Mouse (Mus musculus) neural tube, embryonic 10.5 days (tissue): ENCODE measurements around the gene Rhot2.
"Not testable (repeated sequence)": the region's sequence is repeated elsewhere in the genome, so short reads cannot be mapped to it uniquely, and the experiment has no call there.

Source experiments
- DNase-seq: peaks from one replicate; pipeline ENCODE4 v3.0.0-alpha.2; 2017; ENCODE audit warnings: low spot score; ENCODE audit errors: extremely low spot score

Gene Rhot2

DNA sequence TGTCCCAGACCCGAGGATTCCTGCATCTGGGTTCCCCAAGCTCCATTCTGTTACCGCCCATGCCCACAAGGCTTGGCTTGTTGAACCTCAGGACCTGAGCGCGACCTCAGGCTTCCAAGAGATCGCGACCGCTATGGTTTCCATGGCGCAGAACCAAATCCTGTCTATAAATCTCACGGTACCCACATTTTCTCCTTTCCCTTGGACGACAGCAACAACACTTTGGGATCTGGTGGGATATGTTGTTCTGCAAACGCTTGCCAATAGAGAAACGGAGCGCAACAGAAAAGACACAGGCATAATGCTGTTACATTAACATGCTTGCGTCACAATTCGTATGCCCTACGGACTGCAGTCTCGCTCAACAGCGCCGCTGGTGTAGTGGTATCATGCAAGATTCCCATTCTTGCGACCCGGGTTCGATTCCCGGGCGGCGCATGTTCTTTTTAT is 30.1 kb upstream of the Rhot2 start, which contains the start of gene Mettl26:
Gene Mettl26, plus strand, starts transcription at position 354 of the 450 bp plus-strand sequence.
- peak; percentile 98 for DNase-seq

GRCm38 (mm10) chr17:25874148-25874720 is 29.6 kb upstream of the Rhot2 start:
- peak; percentile 23 for DNase-seq

- no peak for DNase-seq
Observed at GRCm38 (mm10) chr17:25873405-25874147, 28.9 kb upstream of the Rhot2 start.

DNA sequence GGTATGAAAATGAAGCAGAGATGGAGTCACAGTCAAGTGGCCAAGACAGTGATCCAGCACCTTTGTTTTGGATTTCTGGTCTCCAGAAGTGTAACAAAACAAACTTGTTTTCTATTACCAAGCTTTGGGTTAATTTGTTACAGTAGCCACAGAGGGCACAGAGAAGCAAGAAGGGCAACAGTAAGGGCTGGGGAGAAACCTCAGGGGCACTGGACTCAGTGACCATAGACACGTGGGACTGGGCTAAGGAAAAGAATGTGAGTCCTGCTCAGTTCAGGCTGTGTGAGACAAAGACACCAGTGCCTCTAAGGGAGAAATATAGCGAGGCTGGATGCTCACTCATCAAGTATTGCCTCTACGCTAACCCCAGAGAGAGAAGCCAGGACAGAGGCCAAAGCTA is 28.0 kb upstream of the Rhot2 start:
- no peak for DNase-seq

GRCm38 (mm10) chr17:25871566-25871965 is 26.9 kb upstream of the Rhot2 start:
- not testable (repeated sequence) for DNase-seq

DNA sequence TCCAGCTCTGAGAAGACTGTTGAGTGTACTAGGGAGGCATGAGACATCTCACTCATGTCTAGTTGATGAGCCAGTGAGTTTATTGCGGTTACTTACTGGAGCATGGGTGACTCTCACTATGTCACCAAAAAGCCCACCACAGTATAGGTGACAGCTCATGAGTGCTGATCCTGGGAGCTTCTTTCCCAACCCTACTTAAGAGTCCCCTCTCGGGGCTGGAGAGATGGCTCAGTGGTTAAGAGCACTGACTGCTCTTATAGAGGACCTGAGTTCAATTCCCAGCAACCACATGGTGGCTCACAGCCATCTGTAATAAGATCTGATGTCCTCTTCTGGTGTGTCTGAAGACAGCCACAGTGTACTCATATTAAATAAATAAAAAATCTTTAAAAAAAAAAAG is 25.3 kb upstream of the Rhot2 start:
- DNase-seq, result no peak

- DNase-seq, result no peak
Observed at GRCm38 (mm10) chr17:25869498-25869897, 24.8 kb upstream of the Rhot2 start.

- no peak for DNase-seq
Observed at GRCm38 (mm10) chr17:25868601-25869191, 24.0 kb upstream of the Rhot2 start, which contains the start of gene Mcrip2. Gene Mcrip2 (minus strand): TSS chr17:25868764.

DNA sequence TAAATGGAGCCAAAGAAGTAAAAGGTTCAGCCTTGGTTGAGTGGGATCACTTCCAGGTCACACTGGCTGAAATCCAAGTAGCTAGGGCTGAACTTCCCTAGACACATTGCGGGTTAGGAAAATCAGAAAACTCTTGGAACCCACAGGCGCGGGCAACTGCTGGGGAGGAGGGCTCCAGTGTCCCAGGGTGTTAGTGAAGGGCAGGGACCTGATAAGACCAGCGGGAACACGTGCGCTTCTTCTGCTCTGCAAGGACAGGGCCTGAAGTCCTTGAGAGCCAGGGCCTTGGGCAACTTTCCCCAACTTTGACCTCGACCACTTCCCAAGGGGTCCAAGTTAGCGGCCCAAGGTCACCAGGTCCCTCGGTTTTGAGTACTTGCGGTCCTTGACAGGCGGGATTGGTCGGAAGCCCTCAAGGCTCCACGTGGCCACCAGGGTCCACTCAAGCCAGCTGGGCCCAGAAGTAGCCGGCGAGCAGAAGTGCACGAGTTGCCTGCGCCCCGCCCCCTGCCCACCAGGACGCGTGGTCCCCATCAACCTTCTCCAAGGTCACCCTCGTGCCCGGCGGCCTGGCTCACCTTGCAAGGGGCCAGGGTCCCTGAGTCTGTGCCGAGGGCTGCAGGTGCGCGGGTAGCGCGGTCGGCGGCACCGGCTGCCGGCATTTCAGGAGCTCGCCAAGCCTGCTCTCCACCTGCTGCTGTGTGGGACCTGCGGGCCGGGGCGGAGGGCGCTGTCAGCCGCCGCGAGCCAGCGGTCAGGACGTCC is 23.4 kb upstream of the Rhot2 start:
- DNase-seq, result peak; percentile 82

DNA sequence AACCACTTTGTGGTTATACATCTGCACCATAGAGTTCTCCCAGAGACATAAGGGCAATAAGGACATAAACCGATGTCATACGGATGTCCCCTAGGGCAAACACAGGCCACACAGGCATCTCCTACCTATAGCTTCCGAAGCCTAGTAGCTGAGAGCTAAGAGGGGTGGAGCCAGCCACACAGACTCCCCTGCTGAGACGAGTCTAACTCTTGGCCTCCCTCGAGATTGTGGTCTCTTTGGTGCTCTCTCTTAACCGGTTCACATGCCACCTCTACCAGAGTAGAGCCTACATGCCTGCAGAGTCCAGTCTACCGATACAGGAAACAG is 22.8 kb upstream of the Rhot2 start:
- no peak for DNase-seq

DNA sequence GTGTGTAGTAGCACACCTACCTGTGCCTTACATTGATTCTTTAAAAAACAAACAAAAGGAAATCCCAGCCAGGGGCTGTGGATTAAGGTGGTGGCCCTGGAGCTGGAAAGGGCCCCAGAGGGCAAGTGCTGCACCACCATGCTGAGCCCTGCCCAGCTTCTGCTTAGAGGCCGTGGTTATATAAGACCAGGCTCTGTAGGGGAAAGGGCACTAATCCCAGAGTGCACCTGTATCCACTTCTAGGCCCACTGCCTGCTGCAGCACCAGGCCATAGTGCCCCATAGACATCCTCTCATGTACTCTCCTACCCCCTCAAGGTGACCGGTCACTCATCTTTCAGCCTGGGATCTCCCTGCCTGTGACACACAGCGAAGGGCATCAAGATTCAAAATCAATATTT is 21.5 kb upstream of the Rhot2 start:
- DNase-seq, result no peak

- no peak for DNase-seq
Observed at GRCm38 (mm10) chr17:25865288-25865687, 20.6 kb upstream of the Rhot2 start.

- no peak for DNase-seq
Observed at GRCm38 (mm10) chr17:25864311-25864710, 19.7 kb upstream of the Rhot2 start.

- DNase-seq, result no peak
Observed at GRCm38 (mm10) chr17:25863681-25864080, 19.0 kb upstream of the Rhot2 start.

- DNase-seq, result no peak
Observed at GRCm38 (mm10) chr17:25861704-25862612, 17.3 kb upstream of the Rhot2 start.

DNA sequence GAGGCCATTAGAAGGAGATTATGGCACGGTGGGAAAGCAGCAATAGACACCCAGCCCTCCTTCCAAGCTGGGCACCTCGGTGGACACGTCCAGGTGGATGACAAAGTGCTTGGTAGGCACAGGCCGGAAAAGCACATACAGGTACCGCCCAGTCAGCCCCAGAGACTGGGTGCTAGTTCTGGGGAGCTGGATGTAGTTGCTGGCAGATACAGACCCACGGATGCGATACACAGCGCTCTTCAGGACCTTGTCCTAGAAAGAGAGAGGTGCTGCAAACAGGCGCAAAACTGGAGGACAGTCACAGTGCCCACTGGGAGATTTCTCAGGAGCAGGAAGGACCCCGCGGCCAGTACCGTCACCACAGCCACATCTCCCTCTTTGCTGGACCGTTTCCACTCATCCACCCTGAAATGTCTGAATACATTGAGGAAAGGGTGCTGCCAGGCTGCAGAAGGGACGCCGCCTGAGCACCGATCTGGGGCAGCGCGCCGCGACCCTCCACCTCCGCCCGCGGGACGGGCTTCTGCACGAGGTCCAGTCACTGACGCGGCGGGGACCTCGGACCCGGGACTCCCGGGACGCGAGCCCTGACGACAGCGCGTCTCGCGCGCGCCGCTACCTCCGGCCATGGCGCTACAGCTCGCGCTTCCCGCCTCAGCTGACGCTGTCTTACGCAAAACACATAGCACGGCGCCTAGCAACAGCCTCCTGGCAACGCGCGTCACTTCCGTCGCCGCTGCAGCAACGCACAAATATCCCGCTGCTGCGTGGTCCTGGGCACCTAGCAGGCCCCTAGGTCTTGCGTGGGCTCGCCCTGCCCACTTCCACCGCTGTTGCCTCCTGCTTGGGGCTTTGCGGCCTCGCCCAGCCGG is 16.4 kb upstream of the Rhot2 start, which contains the start of gene Wdr90:
Gene Wdr90, minus strand, starts transcription at position 670 of the 872 bp plus-strand sequence.
- peak; percentile 91 for DNase-seq

DNA sequence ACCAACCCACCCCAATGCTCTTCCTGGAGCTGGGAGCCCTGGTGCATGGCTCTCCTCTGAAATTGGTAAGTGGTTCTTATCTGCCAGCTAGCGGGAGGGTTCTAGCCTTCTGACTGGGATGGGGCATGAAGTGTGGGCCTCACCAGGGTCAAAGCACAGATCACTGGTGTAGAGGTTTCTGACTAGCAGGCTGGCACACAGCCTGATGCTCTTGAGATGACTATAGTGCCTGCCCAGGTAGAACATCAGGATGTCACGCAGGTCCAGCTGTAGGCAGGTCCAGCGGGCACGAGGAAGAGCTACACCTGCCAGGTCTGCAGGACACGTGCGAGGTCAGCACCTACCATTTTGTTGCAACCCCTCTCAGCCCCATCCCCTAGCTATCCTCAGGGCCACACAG is 15.6 kb upstream of the Rhot2 start:
- no peak for DNase-seq

GRCm38 (mm10) chr17:25843636-25844395 is 835 bp downstream of the Rhot2 start:
- DNase-seq, result no peak

- no peak for DNase-seq
Observed at GRCm38 (mm10) chr17:25843122-25843521, 1.5 kb downstream of the Rhot2 start.
